Mouse (Mus musculus): ENCODE results near the gene Gm37240. TPM values are rescaled to one million over a fixed set of nuclear protein-coding genes. Genes with fewer than 3 reads are reported as not detected.

Gene Gm37240
- polyA plus RNA-seq, 1 experiment from 2014 or later, result 11.4 TPM

- peak; percentile 62 for ATAC-seq (ENCODE audit: insufficient read depth, low FRiP score)
- Histone ChIP-seq H3K4me3 (replicated peaks; ENCODE audit: low read length) (no peak overlapping the region), H3K4me2 (ENCODE audit: low read depth, low read length) (peak overlapping the region; percentile 23; the same call in 1 of the 2 replicates), H3K27ac (ENCODE audit: low read length) (peak overlapping the region; percentile 63), H3K9me3 (replicated peaks; ENCODE audit: control insufficient read depth, low read length) (no peaks in the 10 kb centered on the region), H3K9ac (ENCODE audit: low read length) (no peak overlapping the region), H3K27me3 (ENCODE audit: control insufficient read depth, insufficient read depth, low read length) (no peaks in the 10 kb centered on the region), H3K36me3 (ENCODE audit: control insufficient read depth, insufficient read depth, low read length) (no peaks in the 10 kb centered on the region), H3K4me1 (ENCODE audit: control insufficient read depth, insufficient read depth, low read length) (peaks cover 16% of the 10 kb centered on the region)
- WGBS, result 28% methylated on average over 9 of the region's 9 CpGs
These were observed 1191.9 kb downstream of the Gm37240 start for GRCm38 (mm10) chr3:84695418-84695817.

- Histone ChIP-seq H3K4me2 (ENCODE audit: low read depth, low read length) (no peak overlapping the region), H3K9me3 (replicated peaks; ENCODE audit: control insufficient read depth, low read length) (no peaks in the 10 kb centered on the region), H3K27ac (ENCODE audit: low read length) (no peak overlapping the region; the same call in 1 of the 2 replicates), H3K9ac (ENCODE audit: low read length) (no peak overlapping the region), H3K4me1 (ENCODE audit: control insufficient read depth, insufficient read depth, low read length) (peaks cover 16% of the 10 kb centered on the region), H3K36me3 (ENCODE audit: control insufficient read depth, insufficient read depth, low read length) (no peaks in the 10 kb centered on the region), H3K27me3 (ENCODE audit: control insufficient read depth, insufficient read depth, low read length) (no peaks in the 10 kb centered on the region), H3K4me3 (replicated peaks; ENCODE audit: low read length) (no peak overlapping the region)
- 62% methylated on average over 10 of the region's 10 CpGs for WGBS
- ATAC-seq (ENCODE audit: insufficient read depth, low FRiP score), result no peak
These were observed 1193.4 kb downstream of the Gm37240 start for GRCm38 (mm10) chr3:84693886-84694285.

GRCm38 (mm10) chr3:84692647-84693199 lies 1194.6 kb downstream of the Gm37240 start:
- Histone ChIP-seq H3K27ac (ENCODE audit: low read length) (no peak overlapping the region), H3K4me2 (ENCODE audit: low read depth, low read length) (no peak overlapping the region), H3K4me3 (replicated peaks; ENCODE audit: low read length) (no peak overlapping the region), H3K9ac (ENCODE audit: low read length) (no peak overlapping the region), H3K36me3 (ENCODE audit: control insufficient read depth, insufficient read depth, low read length) (no peaks in the 10 kb centered on the region), H3K27me3 (ENCODE audit: control insufficient read depth, insufficient read depth, low read length) (no peaks in the 10 kb centered on the region), H3K4me1 (ENCODE audit: control insufficient read depth, insufficient read depth, low read length) (peaks cover 16% of the 10 kb centered on the region), H3K9me3 (replicated peaks; ENCODE audit: control insufficient read depth, low read length) (no peaks in the 10 kb centered on the region)
- ATAC-seq (ENCODE audit: insufficient read depth, low FRiP score), result no peak
- WGBS, result 47% methylated on average over 4 of the region's 4 CpGs

- ATAC-seq (ENCODE audit: insufficient read depth, low FRiP score), result no peak
- no peak overlapping the region for H3K27ac ChIP-seq (ENCODE audit: low read length)
- H3K9ac ChIP-seq (ENCODE audit: low read length), result no peak overlapping the region
- H3K36me3 ChIP-seq (ENCODE audit: control insufficient read depth, insufficient read depth, low read length), result no peaks in the 10 kb centered on the region
- H3K4me3 ChIP-seq (replicated peaks; ENCODE audit: low read length), result no peak overlapping the region
- H3K27me3 ChIP-seq (ENCODE audit: control insufficient read depth, insufficient read depth, low read length), result no peaks in the 10 kb centered on the region
- H3K4me1 ChIP-seq (ENCODE audit: control insufficient read depth, insufficient read depth, low read length), result no peaks in the 10 kb centered on the region
- H3K9me3 ChIP-seq (replicated peaks; ENCODE audit: control insufficient read depth, low read length), result no peaks in the 10 kb centered on the region
- WGBS, result 68% methylated on average over 7 of the region's 7 CpGs
- no peak overlapping the region for H3K4me2 ChIP-seq (ENCODE audit: low read depth, low read length)
These were observed 1197.1 kb downstream of the Gm37240 start for GRCm38 (mm10) chr3:84690091-84690771.

GRCm38 (mm10) chr3:84689656-84690055 lies 1197.7 kb downstream of the Gm37240 start:
- Histone ChIP-seq H3K9me3 (replicated peaks; ENCODE audit: control insufficient read depth, low read length) (no peaks in the 10 kb centered on the region), H3K9ac (ENCODE audit: low read length) (no peak overlapping the region), H3K27me3 (ENCODE audit: control insufficient read depth, insufficient read depth, low read length) (no peaks in the 10 kb centered on the region), H3K4me2 (ENCODE audit: low read depth, low read length) (no peak overlapping the region), H3K4me1 (ENCODE audit: control insufficient read depth, insufficient read depth, low read length) (no peaks in the 10 kb centered on the region), H3K27ac (ENCODE audit: low read length) (no peak overlapping the region), H3K36me3 (ENCODE audit: control insufficient read depth, insufficient read depth, low read length) (no peaks in the 10 kb centered on the region), H3K4me3 (replicated peaks; ENCODE audit: low read length) (no peak overlapping the region)
- ATAC-seq (ENCODE audit: insufficient read depth, low FRiP score), result no peak
- WGBS, result 79% methylated on average over 2 of the region's 2 CpGs

GRCm38 (mm10) chr3:84688176-84688575 lies 1199.1 kb downstream of the Gm37240 start:
- no peak for ATAC-seq (ENCODE audit: insufficient read depth, low FRiP score)
- WGBS, result 50% methylated on average over 5 of the region's 5 CpGs
- Histone ChIP-seq H3K27me3 (ENCODE audit: control insufficient read depth, insufficient read depth, low read length) (no peaks in the 10 kb centered on the region), H3K4me1 (ENCODE audit: control insufficient read depth, insufficient read depth, low read length) (no peaks in the 10 kb centered on the region), H3K27ac (ENCODE audit: low read length) (no peak overlapping the region), H3K9ac (ENCODE audit: low read length) (no peak overlapping the region), H3K4me2 (ENCODE audit: low read depth, low read length) (no peak overlapping the region), H3K4me3 (replicated peaks; ENCODE audit: low read length) (no peak overlapping the region), H3K9me3 (replicated peaks; ENCODE audit: control insufficient read depth, low read length) (no peaks in the 10 kb centered on the region), H3K36me3 (ENCODE audit: control insufficient read depth, insufficient read depth, low read length) (no peaks in the 10 kb centered on the region)

- WGBS, result 57% methylated on average over 2 of the region's 2 CpGs
- H3K36me3 ChIP-seq (ENCODE audit: control insufficient read depth, insufficient read depth, low read length), result no peaks in the 10 kb centered on the region
- H3K4me2 ChIP-seq (ENCODE audit: low read depth, low read length), result no peak overlapping the region
- H3K4me3 ChIP-seq (replicated peaks; ENCODE audit: low read length), result no peak overlapping the region
- no peak for ATAC-seq (ENCODE audit: insufficient read depth, low FRiP score)
- H3K9me3 ChIP-seq (replicated peaks; ENCODE audit: control insufficient read depth, low read length), result no peaks in the 10 kb centered on the region
- H3K27me3 ChIP-seq (ENCODE audit: control insufficient read depth, insufficient read depth, low read length), result no peaks in the 10 kb centered on the region
- no peak overlapping the region for H3K9ac ChIP-seq (ENCODE audit: low read length)
- no peaks in the 10 kb centered on the region for H3K4me1 ChIP-seq (ENCODE audit: control insufficient read depth, insufficient read depth, low read length)
- H3K27ac ChIP-seq (ENCODE audit: low read length), result no peak overlapping the region
These were observed 1199.9 kb downstream of the Gm37240 start for GRCm38 (mm10) chr3:84687488-84687846.

GRCm38 (mm10) chr3:84686799-84687487 lies 1200.4 kb downstream of the Gm37240 start:
- H3K36me3 ChIP-seq (ENCODE audit: control insufficient read depth, insufficient read depth, low read length), result no peaks in the 10 kb centered on the region
- no peaks in the 10 kb centered on the region for H3K4me1 ChIP-seq (ENCODE audit: control insufficient read depth, insufficient read depth, low read length)
- H3K4me3 ChIP-seq (replicated peaks; ENCODE audit: low read length), result no peak overlapping the region
- ATAC-seq (ENCODE audit: insufficient read depth, low FRiP score), result no peak
- no peak overlapping the region for H3K27ac ChIP-seq (ENCODE audit: low read length)
- 51% methylated on average over 7 of the region's 7 CpGs for WGBS
- no peak overlapping the region for H3K9ac ChIP-seq (ENCODE audit: low read length)
- no peaks in the 10 kb centered on the region for H3K9me3 ChIP-seq (replicated peaks; ENCODE audit: control insufficient read depth, low read length)
- no peaks in the 10 kb centered on the region for H3K27me3 ChIP-seq (ENCODE audit: control insufficient read depth, insufficient read depth, low read length)
- no peak overlapping the region for H3K4me2 ChIP-seq (ENCODE audit: low read depth, low read length)

- no peaks in the 10 kb centered on the region for H3K9me3 ChIP-seq (replicated peaks; ENCODE audit: control insufficient read depth, low read length)
- no peaks in the 10 kb centered on the region for H3K36me3 ChIP-seq (ENCODE audit: control insufficient read depth, insufficient read depth, low read length)
- no peak overlapping the region for H3K9ac ChIP-seq (ENCODE audit: low read length)
- ATAC-seq (ENCODE audit: insufficient read depth, low FRiP score), result no peak
- 95% methylated on average over 2 of the region's 2 CpGs for whole genome bisulfite sequencing
- no peak overlapping the region for H3K4me2 ChIP-seq (ENCODE audit: low read depth, low read length)
- no peak overlapping the region for H3K27ac ChIP-seq (ENCODE audit: low read length)
- no peaks in the 10 kb centered on the region for H3K27me3 ChIP-seq (ENCODE audit: control insufficient read depth, insufficient read depth, low read length)
- no peak overlapping the region for H3K4me3 ChIP-seq (replicated peaks; ENCODE audit: low read length)
- no peaks in the 10 kb centered on the region for H3K4me1 ChIP-seq (ENCODE audit: control insufficient read depth, insufficient read depth, low read length)
These were observed 1201.0 kb downstream of the Gm37240 start for GRCm38 (mm10) chr3:84686294-84686672.
